Mouse (Mus musculus) stomach, embryonic 16.5 days (tissue): ENCODE measurements around the gene Sync. TPM values are rescaled to one million over a fixed set of nuclear protein-coding genes. Genes with fewer than 3 reads are reported as not detected.

Experiments
- ATAC-seq: fragments of 200-750 bp; cut with Nextera tagmentation; 2 replicates; pipeline ENCODE4 v1.8.0; 2017; ENCODE audit warnings: moderate number of reproducible peaks, moderate TSS enrichment; ENCODE audit not compliant: insufficient read depth, low FRiP score
- H3K27ac ChIP-seq: fragments of 300-500 bp; sonication (generic); 2 replicates; pipeline ENCODE4 v1.5.1; 2014; ENCODE audit warnings: low read length
- H3K27me3 ChIP-seq: fragments of 300-500 bp; sonication (generic); 2 replicates; pipeline ENCODE4 v1.6.1; 2014; ENCODE audit warnings: low read length, control low read depth, mixed read lengths; ENCODE audit not compliant: control insufficient read depth, insufficient read depth
- H3K36me3 ChIP-seq: fragments of 300-500 bp; sonication (generic); 2 replicates; pipeline ENCODE4 v1.6.1; 2014; ENCODE audit warnings: low read length; ENCODE audit not compliant: control insufficient read depth, insufficient read depth
- H3K4me1 ChIP-seq: fragments of 300-500 bp; sonication (generic); 2 replicates; pipeline ENCODE4 v1.6.1; 2014; ENCODE audit warnings: low read length, control low read depth, mixed read lengths; ENCODE audit not compliant: control insufficient read depth, insufficient read depth
- H3K4me2 ChIP-seq: fragments of 300-500 bp; sonication (generic); 2 replicates; pipeline ENCODE4 v1.6.1; 2014; ENCODE audit warnings: low read depth, low read length, mixed read lengths
- H3K4me3 ChIP-seq: fragments of 300-500 bp; sonication (generic); replicated peaks from 2 replicates; pipeline ENCODE4 v1.5.1; 2014; ENCODE audit warnings: mild to moderate bottlenecking, low read length
- H3K9ac ChIP-seq: fragments of 300-500 bp; sonication (generic); 2 replicates; pipeline ENCODE4 v1.6.1; 2014; ENCODE audit warnings: low read length
- H3K9me3 ChIP-seq: fragments of 300-500 bp; sonication (generic); replicated peaks from 2 replicates; pipeline ENCODE4 v1.6.1; 2016; ENCODE audit warnings: low read length, control low read depth; ENCODE audit not compliant: control insufficient read depth
- WGBS: fragments of 180-500 bp; shearing (Covaris S2); extraction: QIAGEN DNeasy Blood & Tissue Kit; methylation state at CpG from one replicate; pipeline ENCODE4 v1.1.7; 2014; 5-methylcytosine and 5-hydroxymethylcytosine counted together
- polyA plus RNA-seq: library from polyadenylated mRNA; unstranded; fragments of >200 nt; fragmentation: Nextera tagmentation; extraction: Ambion mirVana; gene quantifications from 2 replicates; pipeline ENCODE4 v1.2.1, GENCODE M21; 2015

Sync gene
- polyA plus RNA-seq, 1 experiment from 2014 or later = 3.9 TPM

- peak overlapping the region; percentile 93 for H3K9ac ChIP-seq
- peak overlapping the region; percentile 93 for H3K4me2 ChIP-seq
- peaks cover 34% of the 10 kb centered on the region for H3K4me1 ChIP-seq
- no peaks in the 10 kb centered on the region for H3K27me3 ChIP-seq
- no peaks in the 10 kb centered on the region for H3K36me3 ChIP-seq
- WGBS = 39% methylated on average over 15 of the region's 15 CpGs
- no peak for ATAC-seq
- peak overlapping the region; percentile 68 for H3K27ac ChIP-seq
- peak overlapping the region; percentile 74 for H3K4me3 ChIP-seq
- no peaks in the 10 kb centered on the region for H3K9me3 ChIP-seq
Measured at GRCm38 (mm10) chr4:129246360-129247301, 40.8 kb upstream of the Sync start.

- Histone ChIP-seq H3K27ac (peak overlapping the region; percentile 94), H3K4me2 (peak overlapping the region; percentile 93), H3K27me3 (no peaks in the 10 kb centered on the region), H3K4me3 (peak overlapping the region; percentile 74), H3K9me3 (no peaks in the 10 kb centered on the region), H3K36me3 (no peaks in the 10 kb centered on the region), H3K9ac (peak overlapping the region; percentile 93), H3K4me1 (peaks cover 28% of the 10 kb centered on the region)
- 0 out of 2 replicates have a peak, but pooled peaks have one; percentile 10 for ATAC-seq
- 9% methylated on average over 24 of the region's 24 CpGs for WGBS
Measured at GRCm38 (mm10) chr4:129247381-129248242, 39.8 kb upstream of the Sync start.

- peak overlapping the region; percentile 94 for H3K27ac ChIP-seq
- 2% methylated on average over 51 of the region's 74 CpGs for WGBS
Measured at GRCm38 (mm10) chr4:129248243-129248767, 39.1 kb upstream of the Sync start.

GRCm38 (mm10) chr4:129249288-129249687 is 38.1 kb upstream of the Sync start:
- no peak overlapping the region for H3K4me3 ChIP-seq
- ATAC-seq = no peak
- 55% methylated on average over 7 of the region's 7 CpGs for WGBS
- H3K27me3 ChIP-seq = no peaks in the 10 kb centered on the region
- peaks cover 25% of the 10 kb centered on the region for H3K4me1 ChIP-seq
- no peak overlapping the region for H3K4me2 ChIP-seq
- H3K36me3 ChIP-seq = no peaks in the 10 kb centered on the region
- H3K9ac ChIP-seq = no peak overlapping the region; the same call in 1 of the 2 replicates
- H3K27ac ChIP-seq = peak overlapping the region; percentile 94; the same call in 1 of the 2 replicates
- H3K9me3 ChIP-seq = no peaks in the 10 kb centered on the region

More at GRCm38 (mm10) chr4:129248243-129248767, 39.1 kb upstream of the Sync start:
- Histone ChIP-seq H3K36me3 (no peaks in the 10 kb centered on the region), H3K9me3 (no peaks in the 10 kb centered on the region), H3K27me3 (no peaks in the 10 kb centered on the region), H3K4me3 (peak overlapping the region; percentile 74), H3K4me1 (peaks cover 25% of the 10 kb centered on the region), H3K4me2 (peak overlapping the region; percentile 93), H3K9ac (peak overlapping the region; percentile 93)
- no peak for ATAC-seq

GRCm38 (mm10) chr4:129250759-129251481 is 36.5 kb upstream of the Sync start:
- peak overlapping the region; percentile 9; the same call in 1 of the 2 replicates for H3K4me3 ChIP-seq
- no peaks in the 10 kb centered on the region for H3K9me3 ChIP-seq
- ATAC-seq = peak; percentile 81
- no peaks in the 10 kb centered on the region for H3K27me3 ChIP-seq
- no peaks in the 10 kb centered on the region for H3K36me3 ChIP-seq
- WGBS = 35% methylated on average over 15 of the region's 15 CpGs
- H3K9ac ChIP-seq = peak overlapping the region; percentile 60
- peak overlapping the region; percentile 45 for H3K4me2 ChIP-seq
- H3K27ac ChIP-seq = peak overlapping the region; percentile 96
- H3K4me1 ChIP-seq = peaks cover 21% of the 10 kb centered on the region

GRCm38 (mm10) chr4:129251482-129252125 is 35.8 kb upstream of the Sync start:
- 9% methylated on average over 15 of the region's 15 CpGs for WGBS

GRCm38 (mm10) chr4:129252492-129252891 is 34.9 kb upstream of the Sync start:
- no peak overlapping the region for H3K4me2 ChIP-seq
- no peaks in the 10 kb centered on the region for H3K36me3 ChIP-seq
- ATAC-seq = no peak
- peaks cover 28% of the 10 kb centered on the region for H3K4me1 ChIP-seq
- H3K27me3 ChIP-seq = no peaks in the 10 kb centered on the region
- H3K4me3 ChIP-seq = no peak overlapping the region
- no peak overlapping the region; the same call in 1 of the 2 replicates for H3K27ac ChIP-seq
- WGBS = 83% methylated on average over 2 of the region's 2 CpGs
- no peaks in the 10 kb centered on the region for H3K9me3 ChIP-seq
- no peak overlapping the region for H3K9ac ChIP-seq

More at GRCm38 (mm10) chr4:129251482-129252125, 35.8 kb upstream of the Sync start:
- Histone ChIP-seq H3K27me3 (no peaks in the 10 kb centered on the region), H3K27ac (peak overlapping the region; percentile 96), H3K4me3 (peak overlapping the region; percentile 9; the same call in 1 of the 2 replicates), H3K9ac (peak overlapping the region; percentile 60), H3K36me3 (no peaks in the 10 kb centered on the region), H3K9me3 (no peaks in the 10 kb centered on the region), H3K4me1 (peaks cover 24% of the 10 kb centered on the region), H3K4me2 (peak overlapping the region; percentile 45)
- peak; percentile 41; the same call in 1 of the 2 replicates for ATAC-seq

- Histone ChIP-seq H3K9me3 (no peaks in the 10 kb centered on the region), H3K27ac (no peak overlapping the region), H3K36me3 (no peaks in the 10 kb centered on the region), H3K4me1 (peaks cover 30% of the 10 kb centered on the region), H3K9ac (no peak overlapping the region), H3K27me3 (no peaks in the 10 kb centered on the region), H3K4me3 (no peak overlapping the region), H3K4me2 (no peak overlapping the region)
- 90% methylated on average over 3 of the region's 3 CpGs for WGBS
- ATAC-seq = no peak
Measured at GRCm38 (mm10) chr4:129254571-129254970, 32.8 kb upstream of the Sync start.
